Mouse (Mus musculus) myocyte (in vitro differentiated cells): ENCODE results near the gene Focad. TPM values are rescaled to one million over a fixed set of nuclear protein-coding genes. Genes with fewer than 3 reads are reported as not detected.

Experiments used
- H3K27me3 ChIP-seq: one replicate; pipeline ENCODE4 v1.6.1; 2011; ENCODE audit not compliant: control insufficient read depth, insufficient read depth, insufficient read length
- H3K36me3 ChIP-seq: one replicate; pipeline ENCODE4 v1.6.1; 2011; ENCODE audit not compliant: control insufficient read depth, insufficient read depth
- H3K4me2 ChIP-seq: one replicate; pipeline ENCODE4 v1.6.1; 2011; ENCODE audit warnings: low read depth, control low read depth
- H3K4me3 ChIP-seq: one replicate; pipeline ENCODE4 v1.5.1; 2011; ENCODE audit warnings: mild to moderate bottlenecking, control low read depth, moderate library complexity
- H3K79me2 ChIP-seq: one replicate; pipeline ENCODE4 v1.6.1; 2011; ENCODE audit not compliant: control insufficient read depth, insufficient read depth
- H3ac ChIP-seq: one replicate; pipeline ENCODE4 v1.6.1; 2011; ENCODE audit not compliant: control insufficient read depth, insufficient read length
- CEBPB ChIP-seq: IDR thresholded peaks from 2 replicates; pipeline ENCODE4 v1.6.1; 2011; ENCODE audit warnings: mild to moderate bottlenecking, moderate library complexity; ENCODE audit not compliant: poor library complexity, insufficient read depth, severe bottlenecking
- E2F4 ChIP-seq: IDR thresholded peaks from one replicate; pipeline ENCODE4 v1.6.1; 2011; ENCODE audit warnings: mild to moderate bottlenecking, control low read depth, moderate library complexity; ENCODE audit not compliant: insufficient read depth
- MAX ChIP-seq: IDR thresholded peaks from one replicate; pipeline ENCODE4 v1.6.1; 2011; ENCODE audit warnings: low read depth, mild to moderate bottlenecking, control low read depth
- MYOD1 ChIP-seq, 3 experiments: IDR thresholded peaks; one replicate each; pipeline ENCODE4 v1.6.1; 2011; ENCODE audit warnings: control low read depth in 2 of 3, low read depth in 2 of 3, mild to moderate bottlenecking in 2 of 3, moderate library complexity in 1 of 3; ENCODE audit not compliant: insufficient read length in 2 of 3, control insufficient read depth in 1 of 3
- MYOG ChIP-seq, 3 experiments: IDR thresholded peaks; one replicate each; pipeline ENCODE4 v1.6.1; 2011; ENCODE audit warnings: control low read depth in 2 of 3, low read depth in 2 of 3, mild to moderate bottlenecking in 2 of 3; ENCODE audit not compliant: insufficient read length in 2 of 3, control insufficient read depth in 1 of 3, insufficient read depth in 1 of 3
- POLR2A ChIP-seq: IDR thresholded peaks from one replicate; pipeline ENCODE4 v1.6.1; 2011; ENCODE audit warnings: low read depth, mild to moderate bottlenecking, control low read depth, moderate library complexity; ENCODE audit not compliant: insufficient read length
- POLR2AphosphoS2 ChIP-seq: IDR thresholded peaks from one replicate; pipeline ENCODE4 v1.6.1; 2011; ENCODE audit warnings: low read depth, control low read depth; ENCODE audit not compliant: insufficient read length
- REST ChIP-seq: IDR thresholded peaks from one replicate; pipeline ENCODE4 v1.6.1; 2011; ENCODE audit warnings: mild to moderate bottlenecking, control low read depth, moderate library complexity; ENCODE audit not compliant: insufficient read depth, insufficient read length
- SRF ChIP-seq: IDR thresholded peaks from one replicate; pipeline ENCODE4 v1.6.1; 2011; ENCODE audit warnings: low read depth; ENCODE audit not compliant: control insufficient read depth, insufficient read length
- TCF12 ChIP-seq: IDR thresholded peaks from one replicate; pipeline ENCODE4 v1.6.1; 2011; ENCODE audit warnings: mild to moderate bottlenecking, control low read depth; ENCODE audit not compliant: poor library complexity, insufficient read depth, severe bottlenecking
- TCF3 ChIP-seq: IDR thresholded peaks from one replicate; pipeline ENCODE4 v1.6.1; 2011; ENCODE audit warnings: low read depth, control low read depth; ENCODE audit not compliant: insufficient read length
- USF1 ChIP-seq: IDR thresholded peaks from one replicate; pipeline ENCODE4 v1.6.1; 2011; ENCODE audit warnings: low read depth, mild to moderate bottlenecking, control low read depth, moderate library complexity
- polyA plus RNA-seq: library from polyadenylated mRNA; unstranded; fragments of >200 nt; fragmentation: generic; extraction: Trizol; gene quantifications from one replicate; pipeline ENCODE4 v1.2.1, GENCODE M21; 2012; ENCODE audit warnings: missing spikeins

Gene Focad
- polyA plus RNA-seq, 1 experiment = 15.3 TPM

DNA sequence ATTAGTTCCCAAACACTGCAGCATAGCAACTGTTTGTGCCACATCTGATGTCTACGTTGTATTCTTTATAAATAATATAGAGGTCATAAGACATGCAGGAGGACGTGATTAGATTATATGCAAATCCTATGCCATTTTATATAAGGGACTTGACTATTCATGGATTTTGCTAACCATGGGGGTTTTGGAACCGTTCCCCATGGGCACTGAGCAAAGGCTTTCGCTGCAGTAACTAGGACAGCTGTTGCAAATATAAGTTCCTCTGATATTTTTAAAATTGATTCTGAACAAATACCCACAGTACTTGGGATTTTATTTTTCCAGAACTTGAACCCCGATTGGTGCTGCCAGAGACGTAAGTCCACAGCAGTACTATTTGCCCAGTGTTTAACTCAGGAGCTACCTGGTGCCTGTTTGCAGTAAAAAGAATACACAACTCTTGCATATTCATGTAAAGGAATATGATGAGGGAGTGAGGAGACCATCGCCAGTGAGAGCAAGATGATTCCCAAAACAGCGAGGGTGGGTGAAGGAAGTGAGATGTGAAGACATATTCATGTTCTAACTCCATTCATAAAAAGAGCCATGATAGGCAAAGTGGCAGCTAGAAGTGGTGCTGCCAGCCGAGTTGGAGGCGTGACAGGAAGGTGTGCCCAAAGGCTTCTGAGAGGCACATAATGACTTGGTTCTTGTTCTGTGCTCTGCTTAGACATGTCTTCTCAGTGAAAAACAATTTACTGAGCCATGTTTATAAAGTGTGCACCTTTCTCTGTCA is 214.1 kb downstream of the Focad start:
- H3K27me3 ChIP-seq = no peaks in the 10 kb centered on the region
- TF ChIP-seq MYOD1 (IDR thresholded peaks at IDR 0.05; ENCODE audit: control insufficient read depth in 1 of 3, insufficient read length in 2 of 3, low read depth in 2 of 3) = no peak
- no peak for TF ChIP-seq USF1
- no peak for TF ChIP-seq SRF
- TF ChIP-seq CEBPB = no peak
- no peak for TF ChIP-seq POLR2AphosphoS2
- no peak for TF ChIP-seq TCF12
- no peak for TF ChIP-seq TCF3
- TF ChIP-seq E2F4 = no peak
- no peak for TF ChIP-seq REST
- TF ChIP-seq MAX = no peak
- TF ChIP-seq MYOG (IDR thresholded peaks at IDR 0.05; ENCODE audit: control insufficient read depth in 1 of 3, insufficient read depth in 1 of 3, insufficient read length in 2 of 3, low read depth in 2 of 3) = no peak
- no peak for TF ChIP-seq POLR2A
- no peak overlapping the region for H3K4me2 ChIP-seq
- H3K79me2 ChIP-seq = no peaks in the 10 kb centered on the region
- no peaks in the 10 kb centered on the region for H3K36me3 ChIP-seq
- H3K4me3 ChIP-seq = no peak overlapping the region
- no peak overlapping the region for H3ac ChIP-seq

- Histone ChIP-seq H3K4me2 (no peak overlapping the region), H3K79me2 (no peaks in the 10 kb centered on the region), H3K4me3 (no peak overlapping the region), H3K27me3 (no peaks in the 10 kb centered on the region), H3ac (no peak overlapping the region), H3K36me3 (no peaks in the 10 kb centered on the region)
- TF ChIP-seq CEBPB = no peak
- no peak for TF ChIP-seq MYOD1 (IDR thresholded peaks at IDR 0.05; ENCODE audit: control insufficient read depth in 1 of 3, insufficient read length in 2 of 3, low read depth in 2 of 3)
- no peak for TF ChIP-seq E2F4
- no peak for TF ChIP-seq REST
- no peak for TF ChIP-seq TCF12
- TF ChIP-seq TCF3 = no peak
- TF ChIP-seq SRF = no peak
- no peak for TF ChIP-seq MAX
- TF ChIP-seq USF1 = no peak
- TF ChIP-seq POLR2AphosphoS2 = no peak
- TF ChIP-seq MYOG (IDR thresholded peaks at IDR 0.05; ENCODE audit: control insufficient read depth in 1 of 3, insufficient read depth in 1 of 3, insufficient read length in 2 of 3, low read depth in 2 of 3) = no peak
- no peak for TF ChIP-seq POLR2A
Observed at GRCm38 (mm10) chr4:88309676-88310075, 215.2 kb downstream of the Focad start.

DNA sequence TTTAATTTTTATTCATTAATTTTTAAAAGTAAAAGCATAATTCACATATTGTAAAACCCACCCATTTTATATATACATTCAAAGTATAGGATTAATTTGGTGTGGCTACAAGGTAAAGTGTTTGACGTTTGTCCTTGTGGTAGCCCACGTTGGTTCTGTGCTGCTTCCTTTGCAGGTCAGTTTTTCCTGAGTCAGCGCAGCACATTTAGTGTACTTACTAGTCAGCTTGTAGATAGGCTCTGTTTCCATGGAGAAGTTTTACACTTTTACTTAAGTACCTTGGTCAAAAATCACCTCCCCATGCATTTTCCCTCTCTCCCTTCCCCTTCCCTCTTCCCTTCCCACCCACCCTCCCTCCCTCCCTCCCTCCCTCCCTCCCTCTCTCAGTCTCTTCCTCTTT is 220.5 kb downstream of the Focad start:
- no peaks in the 10 kb centered on the region for H3K79me2 ChIP-seq
- no peak for TF ChIP-seq CEBPB
- TF ChIP-seq USF1 = no peak
- TF ChIP-seq MYOG (IDR thresholded peaks at IDR 0.05; ENCODE audit: control insufficient read depth in 1 of 3, insufficient read depth in 1 of 3, insufficient read length in 2 of 3, low read depth in 2 of 3) = no peak
- no peak for TF ChIP-seq MAX
- TF ChIP-seq POLR2AphosphoS2 = no peak
- H3K4me3 ChIP-seq = no peak overlapping the region
- H3K27me3 ChIP-seq = no peaks in the 10 kb centered on the region
- no peak overlapping the region for H3K4me2 ChIP-seq
- H3K36me3 ChIP-seq = no peaks in the 10 kb centered on the region
- no peak overlapping the region for H3ac ChIP-seq

GRCm38 (mm10) chr4:88320067-88320466 is 225.6 kb downstream of the Focad start:
- Histone ChIP-seq H3K79me2 (no peaks in the 10 kb centered on the region), H3K36me3 (no peaks in the 10 kb centered on the region), H3K4me2 (no peak overlapping the region), H3K4me3 (no peak overlapping the region), H3K27me3 (no peaks in the 10 kb centered on the region), H3ac (no peak overlapping the region)
- TF ChIP-seq SRF (no peak), MAX (no peak), POLR2A (no peak), MYOG (IDR thresholded peaks at IDR 0.05; ENCODE audit: control insufficient read depth in 1 of 3, insufficient read depth in 1 of 3, insufficient read length in 2 of 3, low read depth in 2 of 3) (no peak), MYOD1 (IDR thresholded peaks at IDR 0.05; ENCODE audit: control insufficient read depth in 1 of 3, insufficient read length in 2 of 3, low read depth in 2 of 3) (no peak), TCF12 (no peak), REST (no peak), USF1 (no peak), E2F4 (no peak), CEBPB (no peak), POLR2AphosphoS2 (no peak)

- Histone ChIP-seq H3K27me3 (no peaks in the 10 kb centered on the region), H3K4me3 (no peak overlapping the region), H3K36me3 (no peaks in the 10 kb centered on the region), H3K4me2 (no peak overlapping the region), H3K79me2 (no peaks in the 10 kb centered on the region), H3ac (no peak overlapping the region)
- TF ChIP-seq MYOD1 (IDR thresholded peaks at IDR 0.05; ENCODE audit: control insufficient read depth in 1 of 3, insufficient read length in 2 of 3, low read depth in 2 of 3) (no peak), CEBPB (no peak), SRF (no peak), REST (no peak), USF1 (no peak)
Observed at GRCm38 (mm10) chr4:88325392-88325791, 231.0 kb downstream of the Focad start.
